Mouse (Mus musculus) forebrain, embryonic 12.5 days (tissue): ENCODE data around the gene Defb36. TPM values are rescaled to one million over a fixed set of nuclear protein-coding genes. Genes with fewer than 3 reads are reported as not detected.

Experiments used
- ATAC-seq: fragments of 200-750 bp; cut with Nextera tagmentation; 2 replicates; pipeline ENCODE4 v1.8.0; 2017; ENCODE audit warnings: moderate TSS enrichment; ENCODE audit not compliant: low FRiP score
- H3K27ac ChIP-seq: fragments of 300-500 bp; sonication (generic); 2 replicates; pipeline ENCODE4 v1.5.1; 2016; ENCODE audit warnings: mild to moderate bottlenecking
- H3K27me3 ChIP-seq: fragments of 300-500 bp; sonication (generic); 2 replicates; pipeline ENCODE4 v1.6.1; 2016; ENCODE audit warnings: mild to moderate bottlenecking
- H3K36me3 ChIP-seq: fragments of 300-500 bp; sonication (generic); replicated peaks from 2 replicates; pipeline ENCODE4 v1.6.1; 2016; ENCODE audit warnings: mild to moderate bottlenecking
- H3K4me1 ChIP-seq: fragments of 300-500 bp; sonication (generic); 2 replicates; pipeline ENCODE4 v1.6.1; 2016
- H3K4me2 ChIP-seq: fragments of 300-500 bp; sonication (generic); 2 replicates; pipeline ENCODE4 v1.6.1; 2016; ENCODE audit warnings: mild to moderate bottlenecking, moderate library complexity
- H3K4me3 ChIP-seq: fragments of 300-500 bp; sonication (generic); replicated peaks from 2 replicates; pipeline ENCODE4 v1.5.1; 2016; ENCODE audit warnings: mild to moderate bottlenecking
- H3K9ac ChIP-seq: fragments of 300-500 bp; sonication (generic); 2 replicates; pipeline ENCODE4 v1.6.1; 2016; ENCODE audit warnings: mild to moderate bottlenecking
- H3K9me3 ChIP-seq: fragments of 300-500 bp; sonication (generic); 2 replicates; pipeline ENCODE4 v1.6.1; 2016
- WGBS: fragments of 180-500 bp; shearing (Covaris S2); methylation state at CpG from one replicate; pipeline ENCODE4 v1.1.7; 2016; 5-methylcytosine and 5-hydroxymethylcytosine counted together
- polyA plus RNA-seq: library from polyadenylated mRNA; unstranded; fragments of >200 nt; fragmentation: Nextera tagmentation; extraction: Ambion mirVana; gene quantifications from 2 replicates; pipeline ENCODE4 v1.2.1, GENCODE M21; 2016

Defb36 gene
- polyA plus RNA-seq, 1 experiment from 2014 or later, result not detected

DNA sequence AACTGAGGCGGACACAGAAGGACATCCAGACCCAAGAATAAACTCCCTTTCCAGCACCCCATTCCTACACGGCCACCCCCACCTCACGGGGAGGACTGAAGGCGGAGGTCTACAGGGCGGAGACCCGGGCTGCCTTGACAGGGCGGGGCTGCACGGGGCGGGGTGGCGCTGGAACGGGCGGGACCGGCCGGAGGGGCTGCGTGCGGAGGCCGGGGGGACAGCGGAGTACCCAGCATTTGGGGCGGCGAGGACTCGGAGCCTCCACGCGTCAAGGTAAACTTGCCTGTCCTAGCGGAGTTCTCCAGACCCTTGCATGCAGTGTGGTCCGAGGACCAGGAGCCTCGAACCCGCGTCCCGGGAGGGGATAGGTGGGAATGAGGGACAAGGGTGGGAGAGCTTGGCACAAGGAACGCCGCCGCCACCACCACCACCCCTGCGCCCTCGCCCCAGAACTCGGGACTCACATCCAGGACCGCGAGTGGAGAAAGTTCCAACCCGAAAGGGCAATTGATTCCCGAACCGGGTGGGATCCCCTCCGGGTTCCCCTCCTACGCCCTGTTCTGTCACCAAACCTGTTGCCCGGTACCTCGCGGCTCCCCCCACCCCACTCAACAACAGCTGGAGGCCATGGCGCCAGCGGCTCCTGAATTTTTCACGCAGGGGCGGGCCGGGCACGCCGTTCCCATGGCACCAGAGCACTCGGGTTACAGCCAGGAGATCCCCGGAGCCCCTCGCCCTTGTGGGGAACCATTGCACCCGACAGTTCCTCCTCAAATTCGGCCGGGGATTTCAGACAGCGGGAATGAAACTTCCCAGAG is 22.9 kb downstream of the Defb36 start, which contains the start of gene Rem1:
TSS of gene Rem1 (plus strand) at position 178 of the 818 bp plus-strand sequence.
- H3K9me3 ChIP-seq, result no peaks in the 10 kb centered on the region
- H3K4me2 ChIP-seq, result peak within 1 kb of the TSS; percentile 60
- H3K4me1 ChIP-seq, result peaks cover 23% of the 10 kb centered on the region
- 2% methylated on average over 59 of the region's 59 CpGs for WGBS
- peak within 1 kb of the TSS; percentile 38 for H3K4me3 ChIP-seq
- H3K27ac ChIP-seq, result no peak within 1 kb of the TSS
- peaks cover 59% of the 10 kb centered on the region for H3K27me3 ChIP-seq
- peak within 1 kb of the TSS; percentile 33; the same call in 1 of the 2 replicates for H3K9ac ChIP-seq
- ATAC-seq, result 0 out of 2 replicates have a peak, but pooled peaks have one; percentile 9
- H3K36me3 ChIP-seq, result no peaks in the 10 kb centered on the region

DNA sequence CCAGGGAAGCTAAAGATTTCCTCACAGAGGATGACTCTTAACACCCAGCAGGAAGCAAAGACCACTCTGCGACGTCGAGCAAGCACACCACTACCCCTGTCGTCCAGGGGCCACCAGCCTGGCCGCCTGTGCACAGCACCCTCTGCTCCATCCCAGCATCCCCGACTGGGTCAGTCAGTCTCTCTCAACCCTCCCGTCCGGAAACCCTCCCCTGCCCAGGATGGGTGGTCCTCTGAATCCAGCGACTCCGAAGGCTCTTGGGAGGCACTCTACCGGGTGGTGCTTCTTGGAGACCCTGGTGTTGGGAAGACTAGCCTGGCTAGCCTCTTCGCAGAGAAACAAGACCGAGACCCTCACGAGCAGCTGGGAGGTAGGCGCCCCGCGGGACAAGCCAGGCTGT is 23.9 kb downstream of the Defb36 start:
- H3K4me3 ChIP-seq, result no peak overlapping the region
- peaks cover 26% of the 10 kb centered on the region for H3K4me1 ChIP-seq
- H3K9me3 ChIP-seq, result no peaks in the 10 kb centered on the region
- no peak overlapping the region for H3K9ac ChIP-seq
- no peak for ATAC-seq
- no peaks in the 10 kb centered on the region for H3K36me3 ChIP-seq
- H3K27ac ChIP-seq, result no peak overlapping the region
- peaks cover 62% of the 10 kb centered on the region for H3K27me3 ChIP-seq
- no peak overlapping the region for H3K4me2 ChIP-seq
- WGBS, result 46% methylated on average over 17 of the region's 17 CpGs

- 82% methylated on average over 3 of the region's 3 CpGs for WGBS
- H3K27ac ChIP-seq, result no peak overlapping the region
- H3K4me3 ChIP-seq, result no peak overlapping the region
- H3K9ac ChIP-seq, result no peak overlapping the region
- no peak overlapping the region for H3K4me2 ChIP-seq
- H3K4me1 ChIP-seq, result peaks cover 31% of the 10 kb centered on the region
- H3K27me3 ChIP-seq, result peaks cover 65% of the 10 kb centered on the region
- no peaks in the 10 kb centered on the region for H3K36me3 ChIP-seq
- no peak for ATAC-seq
- H3K9me3 ChIP-seq, result no peaks in the 10 kb centered on the region
These were observed 25.1 kb downstream of the Defb36 start for GRCm38 (mm10) chr2:152629239-152629638.

DNA sequence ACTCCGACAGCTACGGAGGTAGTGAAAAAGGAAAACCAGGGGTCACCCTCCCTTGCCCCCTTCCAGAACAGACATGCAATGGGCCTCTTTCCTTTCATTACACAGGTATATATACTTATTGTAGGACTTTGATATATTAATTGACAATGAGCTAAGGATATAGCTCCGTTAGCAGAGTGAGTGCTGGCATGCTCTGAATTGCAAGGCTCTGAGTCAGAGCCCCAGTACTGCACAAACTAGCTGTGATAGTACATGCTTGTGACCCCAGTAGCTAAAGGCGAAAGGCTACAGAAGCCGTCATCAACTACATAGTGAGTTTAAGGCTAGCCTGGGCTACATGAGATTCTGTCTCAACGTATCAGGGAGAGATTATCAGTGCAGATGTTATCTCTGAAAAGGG is 25.8 kb downstream of the Defb36 start:
- H3K27ac ChIP-seq, result no peak overlapping the region
- H3K9me3 ChIP-seq, result no peaks in the 10 kb centered on the region
- WGBS, result 88% methylated on average over 6 of the region's 6 CpGs
- H3K36me3 ChIP-seq, result no peaks in the 10 kb centered on the region
- no peak for ATAC-seq
- H3K4me2 ChIP-seq, result no peak overlapping the region
- peaks cover 63% of the 10 kb centered on the region for H3K27me3 ChIP-seq
- no peak overlapping the region for H3K9ac ChIP-seq
- no peak overlapping the region for H3K4me3 ChIP-seq
- peaks cover 31% of the 10 kb centered on the region for H3K4me1 ChIP-seq

DNA sequence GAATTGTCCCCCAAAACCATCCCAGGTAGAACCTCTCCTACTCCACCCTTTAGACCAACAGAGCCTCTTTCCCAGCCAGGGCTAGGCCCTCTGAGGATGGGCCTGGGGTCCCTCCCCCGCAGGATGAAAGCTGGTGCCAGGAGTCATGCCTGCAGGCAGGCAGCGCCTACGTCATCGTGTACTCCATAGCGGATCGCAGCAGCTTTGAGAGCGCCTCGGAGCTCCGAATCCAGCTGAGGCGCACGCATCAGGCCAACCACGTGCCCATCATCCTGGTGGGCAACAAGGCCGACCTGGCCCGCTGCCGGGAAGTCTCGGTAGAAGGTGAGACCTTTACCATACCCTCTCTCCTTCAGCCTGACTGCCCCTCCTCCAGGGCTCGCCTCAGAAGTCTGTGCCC is 29.2 kb downstream of the Defb36 start:
- no peak overlapping the region for H3K9ac ChIP-seq
- H3K36me3 ChIP-seq, result no peaks in the 10 kb centered on the region
- WGBS, result 46% methylated on average over 17 of the region's 17 CpGs
- H3K4me2 ChIP-seq, result peak overlapping the region; percentile 30
- no peaks in the 10 kb centered on the region for H3K9me3 ChIP-seq
- H3K4me3 ChIP-seq, result no peak overlapping the region
- ATAC-seq, result no peak
- H3K4me1 ChIP-seq, result peaks cover 8% of the 10 kb centered on the region; the same call in 1 of the 2 replicates
- no peak overlapping the region for H3K27ac ChIP-seq
- peaks cover 29% of the 10 kb centered on the region for H3K27me3 ChIP-seq

DNA sequence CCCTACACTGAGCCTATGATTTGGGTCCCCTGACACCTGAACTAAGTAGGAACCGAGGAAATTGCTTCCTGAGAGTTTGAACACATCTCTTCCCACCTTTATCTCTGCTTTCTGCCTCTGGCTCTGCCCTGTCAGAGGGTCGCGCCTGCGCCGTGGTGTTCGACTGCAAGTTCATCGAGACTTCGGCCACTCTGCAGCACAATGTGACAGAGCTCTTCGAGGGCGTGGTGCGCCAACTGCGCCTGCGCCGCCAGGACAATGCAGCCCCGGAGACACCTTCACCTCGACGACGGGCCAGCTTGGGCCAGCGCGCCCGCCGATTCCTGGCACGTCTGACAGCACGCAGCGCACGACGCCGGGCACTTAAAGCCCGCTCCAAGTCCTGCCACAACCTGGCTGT is 30.2 kb downstream of the Defb36 start:
- H3K4me1 ChIP-seq, result peaks cover 12% of the 10 kb centered on the region
- H3K4me3 ChIP-seq, result no peak overlapping the region
- no peak overlapping the region for H3K9ac ChIP-seq
- H3K4me2 ChIP-seq, result no peak overlapping the region
- no peaks in the 10 kb centered on the region for H3K9me3 ChIP-seq
- 80% methylated on average over 29 of the region's 29 CpGs for WGBS
- H3K27ac ChIP-seq, result no peak overlapping the region
- ATAC-seq, result no peak
- peaks cover 19% of the 10 kb centered on the region for H3K27me3 ChIP-seq
- H3K36me3 ChIP-seq, result no peaks in the 10 kb centered on the region

DNA sequence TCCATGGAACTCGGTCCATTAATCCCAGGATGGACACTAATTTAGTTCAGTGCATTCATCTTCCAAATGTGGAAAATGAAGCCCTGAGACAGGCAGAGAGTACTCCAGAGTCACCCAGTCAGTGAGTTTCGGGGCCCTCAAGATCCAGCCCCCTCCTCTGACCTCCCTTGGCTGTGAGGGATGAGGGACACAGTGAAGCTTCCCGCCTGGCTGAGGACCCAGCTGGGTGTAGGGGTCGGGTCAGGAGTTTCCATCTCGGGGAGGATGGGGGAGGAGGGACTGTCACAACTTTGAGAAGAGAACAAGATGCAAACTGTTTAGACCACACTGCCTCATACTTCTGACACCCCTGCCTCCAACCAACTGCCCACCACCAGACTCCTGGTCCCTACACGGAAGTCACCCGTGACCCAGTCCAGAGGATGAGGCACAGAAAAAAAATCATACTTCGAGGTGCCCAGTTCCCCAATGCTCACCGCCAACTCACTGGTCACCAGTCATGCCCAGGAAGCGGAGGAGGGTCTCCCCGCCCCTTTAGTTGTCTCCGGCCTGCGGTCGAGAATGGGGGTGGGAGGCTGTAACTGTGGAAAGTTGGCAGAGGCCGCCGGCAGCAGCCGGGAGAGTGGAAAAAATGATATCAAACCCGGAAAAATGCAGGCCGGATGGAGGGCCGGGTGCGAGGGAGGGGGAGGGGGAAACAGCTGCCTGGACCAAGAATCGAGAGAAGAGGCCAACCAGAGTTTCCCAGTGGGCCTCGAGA is 32.3 kb downstream of the Defb36 start:
- ATAC-seq, result no peak
- H3K27me3 ChIP-seq, result peaks cover 11% of the 10 kb centered on the region
- WGBS, result 81% methylated on average over 23 of the region's 23 CpGs
- H3K9me3 ChIP-seq, result no peaks in the 10 kb centered on the region
- no peak overlapping the region for H3K9ac ChIP-seq
- no peak overlapping the region for H3K4me2 ChIP-seq
- H3K4me3 ChIP-seq, result no peak overlapping the region
- peaks cover 19% of the 10 kb centered on the region for H3K4me1 ChIP-seq
- no peak overlapping the region for H3K27ac ChIP-seq
- no peaks in the 10 kb centered on the region for H3K36me3 ChIP-seq

DNA sequence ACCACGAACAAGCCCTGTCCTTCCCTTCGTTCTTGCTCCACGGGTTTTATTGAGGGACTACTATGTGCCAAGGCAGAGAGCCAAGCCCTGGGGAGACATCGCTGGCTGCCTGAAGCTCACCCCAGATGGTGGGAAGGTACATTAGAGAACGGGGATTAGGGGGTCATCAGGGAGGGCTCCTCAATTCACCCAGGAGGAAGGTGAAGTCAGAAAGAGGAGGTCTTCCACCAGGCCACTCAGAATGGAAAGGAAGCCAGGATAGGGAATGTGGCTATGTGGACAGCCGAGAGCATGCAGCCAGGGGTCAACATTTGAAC is 32.8 kb downstream of the Defb36 start:
- H3K36me3 ChIP-seq, result no peaks in the 10 kb centered on the region
- peaks cover 11% of the 10 kb centered on the region for H3K27me3 ChIP-seq
- H3K9me3 ChIP-seq, result no peaks in the 10 kb centered on the region
- no peak overlapping the region for H3K4me2 ChIP-seq
- H3K27ac ChIP-seq, result no peak overlapping the region
- no peak overlapping the region for H3K4me3 ChIP-seq
- no peak overlapping the region for H3K9ac ChIP-seq
- WGBS, result 93% methylated on average over 6 of the region's 6 CpGs
- ATAC-seq, result no peak
- peaks cover 19% of the 10 kb centered on the region for H3K4me1 ChIP-seq

GRCm38 (mm10) chr2:152637381-152637780 is 33.3 kb downstream of the Defb36 start:
- ATAC-seq, result no peak
- H3K27me3 ChIP-seq, result peaks cover 11% of the 10 kb centered on the region
- WGBS, result 91% methylated on average over 4 of the region's 4 CpGs

GRCm38 (mm10) chr2:152638865-152639264 is 34.7 kb downstream of the Defb36 start:
- 64% methylated on average over 6 of the region's 6 CpGs for WGBS
- no peak overlapping the region for H3K4me3 ChIP-seq
- H3K4me2 ChIP-seq, result no peak overlapping the region
- H3K27ac ChIP-seq, result 0 out of 2 replicates have a peak overlapping the region, but pooled peaks have one; percentile 59
- peaks cover 11% of the 10 kb centered on the region for H3K4me1 ChIP-seq
- no peak overlapping the region for H3K9ac ChIP-seq
- no peaks in the 10 kb centered on the region for H3K36me3 ChIP-seq
- no peak for ATAC-seq
- no peaks in the 10 kb centered on the region for H3K9me3 ChIP-seq
- H3K27me3 ChIP-seq, result peaks cover 4% of the 10 kb centered on the region; the same call in 1 of the 2 replicates

More at GRCm38 (mm10) chr2:152637381-152637780, 33.3 kb downstream of the Defb36 start:
- Histone ChIP-seq H3K9ac (no peak overlapping the region), H3K4me1 (peaks cover 19% of the 10 kb centered on the region), H3K36me3 (no peaks in the 10 kb centered on the region), H3K27ac (no peak overlapping the region), H3K4me2 (no peak overlapping the region), H3K9me3 (no peaks in the 10 kb centered on the region), H3K4me3 (no peak overlapping the region)

GRCm38 (mm10) chr2:152639406-152640113 is 35.4 kb downstream of the Defb36 start:
- H3K36me3 ChIP-seq, result no peaks in the 10 kb centered on the region
- no peak overlapping the region for H3K4me2 ChIP-seq
- peak overlapping the region; percentile 59; the same call in 1 of the 2 replicates for H3K27ac ChIP-seq
- WGBS, result 21% methylated on average over 11 of the region's 11 CpGs
- no peak overlapping the region for H3K9ac ChIP-seq
- ATAC-seq, result peak; percentile 55
- no peaks in the 10 kb centered on the region for H3K9me3 ChIP-seq
- H3K4me1 ChIP-seq, result peaks cover 11% of the 10 kb centered on the region
- H3K4me3 ChIP-seq, result no peak overlapping the region
- peaks cover under 1% of the 10 kb centered on the region; the same call in 1 of the 2 replicates for H3K27me3 ChIP-seq
